Mouse (Mus musculus): Measurements from ENCODE around the gene Cep128. TPM values are rescaled to one million over a fixed set of nuclear protein-coding genes. Genes with fewer than 3 reads are reported as not detected.

Cep128 gene
- total RNA-seq, 2 experiments from 2014 or later: 62.2 to 87.1 TPM

- peak; percentile 90 for ATAC-seq (replicated peaks; ENCODE audit: low FRiP score, low TSS enrichment, poor library complexity, severe bottlenecking)
Measured at GRCm38 (mm10) chr12:91313974-91314587, 70.1 kb downstream of the Cep128 start.

DNA sequence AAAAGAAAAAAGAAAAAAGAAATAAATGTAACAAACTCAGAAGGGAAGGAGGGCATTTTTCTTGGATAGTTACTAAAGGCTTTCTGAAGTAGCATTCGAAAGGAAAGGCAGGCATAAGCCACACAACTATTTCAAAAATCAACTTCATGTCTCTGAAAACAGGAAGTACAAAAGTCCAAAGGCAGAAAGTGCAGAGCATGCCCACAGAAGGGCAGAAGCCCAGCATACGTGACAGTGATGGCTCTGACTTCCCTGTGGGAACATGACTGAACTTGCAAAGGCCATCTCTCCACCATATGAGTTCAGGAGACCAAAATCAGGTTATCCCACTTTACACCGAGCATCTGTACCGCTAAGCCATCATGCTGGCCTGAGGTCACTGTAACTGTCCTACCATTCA is 71.6 kb downstream of the Cep128 start:
- ATAC-seq (replicated peaks; ENCODE audit: low FRiP score, low TSS enrichment, poor library complexity, severe bottlenecking): no peak

DNA sequence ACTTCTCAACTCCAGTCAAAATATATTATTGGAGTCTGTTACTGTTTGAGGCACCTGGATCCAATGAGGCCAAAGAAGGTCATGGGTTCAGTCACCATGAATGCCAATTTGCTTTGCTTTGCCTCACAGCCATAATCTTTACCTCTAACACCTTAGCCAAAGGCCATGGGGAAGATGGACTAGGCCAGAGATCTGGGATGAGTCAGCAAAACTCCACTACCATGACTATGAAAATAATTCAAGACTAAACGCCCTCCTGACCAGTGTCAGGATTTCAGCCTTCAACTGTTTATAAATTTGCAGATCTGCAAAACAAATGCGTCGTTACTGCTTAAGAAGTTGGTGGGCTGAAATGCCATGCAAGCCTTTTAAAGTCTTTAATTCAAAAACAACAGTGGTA is 76.5 kb downstream of the Cep128 start:
- no peak for ATAC-seq (replicated peaks; ENCODE audit: low FRiP score, low TSS enrichment, poor library complexity, severe bottlenecking)

DNA sequence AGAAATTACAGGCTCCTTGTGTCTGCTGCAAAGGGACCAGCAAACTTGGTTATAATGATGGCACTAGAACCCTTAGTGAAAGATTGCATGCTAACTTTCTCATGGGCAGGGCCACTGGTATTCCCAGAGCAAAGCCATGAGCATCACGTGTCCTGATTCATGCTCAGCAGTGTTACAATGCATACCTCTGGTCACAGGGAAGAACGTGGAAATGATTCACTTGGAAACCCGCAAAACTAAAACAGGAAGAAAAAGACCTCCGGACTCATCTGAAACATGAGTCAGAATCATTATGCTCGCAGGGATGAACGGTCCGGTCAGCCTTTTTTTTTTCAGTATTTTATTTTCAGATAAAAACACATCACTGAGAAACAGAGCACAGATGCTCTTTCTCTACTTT is 78.4 kb downstream of the Cep128 start:
- no peak for ATAC-seq (replicated peaks; ENCODE audit: low FRiP score, low TSS enrichment, poor library complexity, severe bottlenecking)

GRCm38 (mm10) chr12:91305038-91305437 is 79.2 kb downstream of the Cep128 start:
- ATAC-seq (replicated peaks; ENCODE audit: low FRiP score, low TSS enrichment, poor library complexity, severe bottlenecking): no peak

- no peak for ATAC-seq (replicated peaks; ENCODE audit: low FRiP score, low TSS enrichment, poor library complexity, severe bottlenecking)
Measured at GRCm38 (mm10) chr12:91298700-91299099, 85.5 kb downstream of the Cep128 start.

- ATAC-seq (replicated peaks; ENCODE audit: low FRiP score, low TSS enrichment, poor library complexity, severe bottlenecking): peak; percentile 77
Measured at GRCm38 (mm10) chr12:91295870-91296269, 88.3 kb downstream of the Cep128 start.

DNA sequence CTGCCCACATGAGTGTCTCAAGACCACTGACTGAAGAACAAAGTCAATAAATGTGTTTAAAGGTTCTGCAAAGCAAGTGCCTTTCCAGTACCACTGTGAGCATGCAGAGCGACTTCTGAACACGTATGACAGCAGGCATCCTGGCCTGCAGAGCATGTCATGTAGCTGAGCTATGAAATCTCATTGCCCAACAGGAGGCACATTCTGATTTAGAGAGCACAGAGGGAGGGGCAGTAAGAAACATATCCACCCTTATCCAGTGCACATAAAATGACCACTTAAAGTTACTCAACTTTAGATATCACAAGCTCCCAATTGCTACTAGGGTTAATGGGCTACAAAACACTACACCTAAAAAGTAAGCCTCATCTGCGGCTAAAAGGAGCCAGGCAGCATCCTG is 88.8 kb downstream of the Cep128 start:
- ATAC-seq (replicated peaks; ENCODE audit: low FRiP score, low TSS enrichment, poor library complexity, severe bottlenecking): peak; percentile 31; the same call in 1 of the 2 replicates

- ATAC-seq (replicated peaks; ENCODE audit: low FRiP score, low TSS enrichment, poor library complexity, severe bottlenecking): no peak
Measured at GRCm38 (mm10) chr12:91273936-91274335, 110.3 kb downstream of the Cep128 start.

GRCm38 (mm10) chr12:91269634-91270033 is 114.6 kb downstream of the Cep128 start:
- ATAC-seq (replicated peaks; ENCODE audit: low FRiP score, low TSS enrichment, poor library complexity, severe bottlenecking): no peak

DNA sequence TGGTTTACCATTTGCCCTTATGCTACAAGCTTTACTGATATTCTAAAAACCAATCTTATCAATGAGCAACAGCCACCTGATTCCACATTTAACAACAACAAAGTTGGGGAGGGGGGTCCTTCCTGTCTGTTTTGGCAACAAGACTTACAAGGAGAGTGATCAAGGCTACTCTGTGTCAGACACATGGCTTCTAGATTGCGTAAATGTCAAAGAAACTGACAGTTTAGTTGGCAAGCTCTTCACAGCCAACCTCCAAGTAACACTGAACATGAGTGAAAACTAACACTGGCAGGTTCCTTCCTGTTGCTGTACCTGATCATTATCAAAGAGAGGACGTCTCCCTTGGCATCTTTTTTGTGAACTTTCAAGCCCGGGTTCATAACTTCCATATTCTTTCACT is 115.2 kb downstream of the Cep128 start:
- no peak for ATAC-seq (replicated peaks; ENCODE audit: low FRiP score, low TSS enrichment, poor library complexity, severe bottlenecking)

DNA sequence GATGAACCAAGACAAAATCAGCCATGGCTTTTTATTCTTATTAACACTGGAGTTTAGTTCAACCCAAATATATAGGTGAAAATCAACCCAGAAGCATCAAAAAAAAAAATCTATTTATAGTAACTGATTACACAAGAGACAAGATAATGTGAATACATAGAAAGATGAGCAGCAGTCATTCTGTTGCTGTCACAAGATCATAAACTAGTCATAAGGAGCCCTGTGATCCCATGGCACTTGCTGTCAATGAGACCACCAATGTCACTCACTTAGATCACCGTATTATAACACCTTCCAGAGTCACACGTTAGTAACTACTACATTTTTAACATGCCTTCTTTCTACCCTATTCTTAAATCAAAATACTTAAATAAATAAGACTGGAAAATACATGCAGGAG is 118.2 kb downstream of the Cep128 start:
- ATAC-seq (replicated peaks; ENCODE audit: low FRiP score, low TSS enrichment, poor library complexity, severe bottlenecking): no peak

DNA sequence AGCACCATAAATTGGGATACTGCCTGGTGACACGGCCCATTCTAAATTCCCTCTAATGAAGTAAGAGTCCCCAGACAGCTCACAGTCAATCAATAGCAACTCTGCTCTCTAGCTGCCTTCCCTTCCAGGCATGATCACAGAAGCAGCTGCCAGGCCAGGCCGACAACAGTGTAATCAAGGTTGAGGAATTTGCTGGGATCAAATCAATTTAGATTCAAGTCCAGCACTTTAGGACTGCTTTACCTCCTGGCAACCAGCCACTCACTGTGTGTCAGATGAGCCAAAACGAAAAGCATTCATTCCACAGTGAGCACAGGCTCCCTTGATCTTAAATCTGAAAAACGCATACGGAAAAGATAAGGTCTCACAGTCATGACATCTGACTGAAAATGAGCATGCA is 118.7 kb downstream of the Cep128 start:
- ATAC-seq (replicated peaks; ENCODE audit: low FRiP score, low TSS enrichment, poor library complexity, severe bottlenecking): no peak

DNA sequence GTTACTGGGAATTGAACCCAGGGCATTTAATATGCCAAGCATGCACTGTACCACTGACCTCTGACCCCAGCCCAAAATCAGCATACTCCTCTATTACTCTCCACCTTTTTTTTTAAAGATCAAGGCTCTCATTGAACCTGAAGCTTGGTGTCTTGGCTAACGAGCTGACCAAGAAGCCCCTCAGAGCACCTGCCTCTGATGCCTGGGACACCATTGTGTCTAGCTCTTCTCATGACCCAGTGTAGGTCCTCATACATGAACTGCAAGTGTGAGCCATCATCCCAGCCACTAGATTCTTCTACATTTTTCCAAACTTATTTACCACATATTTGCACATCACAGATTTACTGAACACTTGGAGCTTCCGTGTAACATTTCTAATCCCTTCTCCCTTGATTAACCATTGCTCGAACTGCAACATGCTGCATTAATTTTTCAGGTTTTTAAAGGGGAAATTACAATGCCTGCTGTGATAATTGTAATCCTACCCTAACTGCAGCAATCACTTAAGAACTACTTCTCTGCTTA is 119.3 kb downstream of the Cep128 start:
- no peak for ATAC-seq (replicated peaks; ENCODE audit: low FRiP score, low TSS enrichment, poor library complexity, severe bottlenecking)

DNA sequence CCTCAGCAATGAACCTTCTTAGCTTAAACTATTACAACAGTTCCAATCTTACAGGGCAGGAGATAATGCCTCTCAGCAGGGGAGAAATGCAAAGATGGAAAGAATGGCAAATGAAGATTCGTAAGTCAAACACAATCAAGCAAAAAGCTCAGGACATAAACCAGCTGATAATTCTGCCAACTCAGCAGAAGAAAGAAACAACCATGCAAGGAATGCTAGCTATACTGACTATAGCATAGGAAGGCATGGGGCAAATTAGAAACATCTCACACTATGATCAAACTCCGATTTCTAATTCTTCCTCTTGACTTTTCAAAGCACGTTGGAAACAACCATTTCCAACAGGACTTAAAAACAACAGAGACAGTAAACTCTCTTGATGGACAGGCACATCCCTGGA is 120.5 kb downstream of the Cep128 start:
- no peak for ATAC-seq (replicated peaks; ENCODE audit: low FRiP score, low TSS enrichment, poor library complexity, severe bottlenecking)

DNA sequence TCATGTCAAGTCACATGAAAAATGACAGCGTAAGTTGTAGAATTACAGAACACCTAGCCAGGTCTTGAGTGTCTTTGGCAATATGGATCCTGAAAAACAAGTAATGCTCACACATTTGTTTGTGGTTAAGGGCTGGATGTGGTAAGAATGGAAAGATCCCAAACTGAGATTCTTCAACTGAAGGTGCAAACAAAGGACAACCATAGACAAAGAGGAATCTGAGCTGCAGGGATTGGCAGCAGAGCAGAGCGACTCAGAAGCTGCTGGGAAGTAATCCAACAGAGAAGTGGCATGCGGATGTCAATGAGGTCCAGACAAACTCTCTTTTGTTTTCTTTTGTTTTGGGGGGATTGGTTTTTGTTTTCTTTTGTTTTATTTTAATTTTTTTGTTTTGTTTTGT is 121.4 kb downstream of the Cep128 start:
- ATAC-seq (replicated peaks; ENCODE audit: low FRiP score, low TSS enrichment, poor library complexity, severe bottlenecking): no peak

- peak; percentile 76 for ATAC-seq (replicated peaks; ENCODE audit: low FRiP score, low TSS enrichment, poor library complexity, severe bottlenecking)
Measured at GRCm38 (mm10) chr12:91256334-91256733, 127.9 kb downstream of the Cep128 start.

GRCm38 (mm10) chr12:91254831-91255230 is 129.4 kb downstream of the Cep128 start:
- peak; percentile 66; the same call in 1 of the 2 replicates for ATAC-seq (replicated peaks; ENCODE audit: low FRiP score, low TSS enrichment, poor library complexity, severe bottlenecking)

DNA sequence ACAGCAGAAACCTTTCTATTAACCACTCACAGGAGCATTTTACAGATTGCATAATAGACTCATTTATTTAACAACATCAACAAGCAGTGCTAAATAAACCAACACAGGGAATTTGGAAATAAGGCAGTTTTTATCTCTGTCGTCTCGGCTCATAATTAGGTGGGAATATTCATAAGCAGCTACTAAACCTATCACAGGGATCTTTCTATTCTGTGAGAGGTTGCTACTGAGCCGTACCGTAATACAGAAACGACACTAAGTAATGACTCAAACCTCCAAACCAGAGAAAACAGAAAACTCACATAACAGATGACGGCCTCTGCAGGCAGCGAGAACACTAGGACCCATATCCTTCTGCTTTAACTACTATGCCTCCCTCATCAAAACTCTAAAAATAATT is 163.6 kb downstream of the Cep128 start:
- no peak for ATAC-seq (replicated peaks; ENCODE audit: low FRiP score, low TSS enrichment, poor library complexity, severe bottlenecking)

DNA sequence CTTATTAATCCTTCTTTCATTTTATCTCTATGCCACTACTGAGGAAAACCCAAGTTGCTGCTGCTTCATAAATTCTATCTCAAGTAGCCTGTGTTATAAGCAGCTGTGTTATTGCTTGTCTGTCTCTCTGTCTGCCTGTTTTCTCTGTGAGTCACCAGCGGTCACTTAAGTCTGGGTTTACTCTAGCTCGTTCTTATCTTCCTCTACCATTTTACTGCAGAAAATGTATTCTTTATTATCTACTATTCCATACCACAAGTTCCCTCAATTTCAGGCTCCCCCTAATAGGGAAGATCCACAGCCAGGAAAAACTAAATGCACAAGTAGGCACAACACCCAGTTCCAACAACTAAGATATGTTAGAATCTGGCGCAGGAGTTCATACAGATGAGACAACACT is 178.7 kb downstream of the Cep128 start:
- 0 out of 2 replicates have a peak, but pooled peaks have one; percentile 22 for ATAC-seq (replicated peaks; ENCODE audit: low FRiP score, low TSS enrichment, poor library complexity, severe bottlenecking)

- no peak for ATAC-seq (replicated peaks; ENCODE audit: low FRiP score, low TSS enrichment, poor library complexity, severe bottlenecking)
Measured at GRCm38 (mm10) chr12:91204330-91204729, 179.9 kb downstream of the Cep128 start.

DNA sequence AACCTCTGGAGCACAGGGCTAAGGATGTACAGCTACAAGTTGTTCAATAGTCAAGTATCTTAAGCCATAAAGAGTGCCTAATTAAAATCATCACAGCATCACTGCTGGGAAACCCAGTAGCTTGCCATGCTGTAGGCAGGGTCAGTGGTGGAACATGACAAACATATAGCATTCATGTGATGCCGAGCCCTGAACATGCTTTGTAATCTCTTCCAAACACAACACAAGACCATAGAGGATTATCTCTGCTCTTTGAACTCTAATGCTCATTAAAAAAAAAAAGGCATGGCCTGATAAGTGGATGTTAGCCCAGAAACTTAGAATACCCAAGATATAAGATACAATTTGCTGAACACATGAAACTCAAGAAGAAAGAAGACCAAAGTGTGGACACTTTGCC is 181.7 kb downstream of the Cep128 start:
- ATAC-seq (replicated peaks; ENCODE audit: low FRiP score, low TSS enrichment, poor library complexity, severe bottlenecking): 0 out of 2 replicates have a peak, but pooled peaks have one; percentile 50
